Mouse (Mus musculus) spleen, adult 2 months (tissue): Measurements from ENCODE around the gene Upk1a. TPM values are rescaled to one million over a fixed set of nuclear protein-coding genes. Genes with fewer than 3 reads are reported as not detected.

ENCODE experiments used
- DNase-seq, 2 experiments: peaks; one replicate each; pipeline versions ENCODE4 v3.0.0 to v3.0.0-alpha.2; 2012 to 2021; ENCODE audit warnings: low spot score in 2 of 2, low read depth in 1 of 2
- H3K27ac ChIP-seq: fragments of 200-500 bp; 2 replicates; pipeline ENCODE4 v1.5.1; 2012; ENCODE audit warnings: low read length, inconsistent platforms; ENCODE audit not compliant: insufficient read depth
- H3K27me3 ChIP-seq: fragments of 200-500 bp; 2 replicates; pipeline ENCODE4 v1.6.1; 2012; ENCODE audit warnings: mild to moderate bottlenecking, moderate library complexity, low read length, inconsistent platforms; ENCODE audit not compliant: control insufficient read depth, insufficient read depth
- H3K36me3 ChIP-seq: fragments of 200-500 bp; 2 replicates; pipeline ENCODE4 v1.6.1; 2012; ENCODE audit warnings: mild to moderate bottlenecking, low read length, inconsistent platforms; ENCODE audit not compliant: control insufficient read depth, insufficient read depth
- H3K4me1 ChIP-seq: fragments of 200-500 bp; 2 replicates; pipeline ENCODE4 v1.6.1; 2011; ENCODE audit warnings: inconsistent platforms; ENCODE audit not compliant: control insufficient read depth, insufficient read depth, insufficient read length
- H3K4me3 ChIP-seq: fragments of 200-500 bp; 2 replicates; pipeline ENCODE4 v1.5.1; 2011; ENCODE audit warnings: mild to moderate bottlenecking, inconsistent platforms; ENCODE audit not compliant: insufficient read depth, insufficient read length; ENCODE audit errors: extremely low read depth
- CTCF ChIP-seq: fragments of 200-500 bp; IDR thresholded peaks from 2 replicates; pipeline ENCODE4 v1.5.1; 2011; ENCODE audit warnings: mild to moderate bottlenecking, inconsistent platforms; ENCODE audit not compliant: insufficient read depth, insufficient read length, insufficient replicate concordance; ENCODE audit errors: extremely low read depth
- POLR2A ChIP-seq: fragments of 200-500 bp; IDR thresholded peaks from 2 replicates; pipeline ENCODE4 v1.6.1; 2011; ENCODE audit warnings: low read depth, low read length, inconsistent platforms
- WGBS: fragments of 180-500 bp; shearing (Covaris S2); methylation state at CpG from one replicate; pipeline ENCODE4 v1.1.7; 2018; 5-methylcytosine and 5-hydroxymethylcytosine counted together
- polyA plus RNA-seq: library from polyadenylated mRNA; depleted of rRNA; stranded (reverse); fragments of >200 nt; gene quantifications from 2 replicates; pipeline ENCODE4 v1.2.3, GENCODE M21; 2012; rRNA removed

The Upk1a gene
- 0.88 and 1.2 TPM in 2 replicates for polyA plus RNA-seq

DNA sequence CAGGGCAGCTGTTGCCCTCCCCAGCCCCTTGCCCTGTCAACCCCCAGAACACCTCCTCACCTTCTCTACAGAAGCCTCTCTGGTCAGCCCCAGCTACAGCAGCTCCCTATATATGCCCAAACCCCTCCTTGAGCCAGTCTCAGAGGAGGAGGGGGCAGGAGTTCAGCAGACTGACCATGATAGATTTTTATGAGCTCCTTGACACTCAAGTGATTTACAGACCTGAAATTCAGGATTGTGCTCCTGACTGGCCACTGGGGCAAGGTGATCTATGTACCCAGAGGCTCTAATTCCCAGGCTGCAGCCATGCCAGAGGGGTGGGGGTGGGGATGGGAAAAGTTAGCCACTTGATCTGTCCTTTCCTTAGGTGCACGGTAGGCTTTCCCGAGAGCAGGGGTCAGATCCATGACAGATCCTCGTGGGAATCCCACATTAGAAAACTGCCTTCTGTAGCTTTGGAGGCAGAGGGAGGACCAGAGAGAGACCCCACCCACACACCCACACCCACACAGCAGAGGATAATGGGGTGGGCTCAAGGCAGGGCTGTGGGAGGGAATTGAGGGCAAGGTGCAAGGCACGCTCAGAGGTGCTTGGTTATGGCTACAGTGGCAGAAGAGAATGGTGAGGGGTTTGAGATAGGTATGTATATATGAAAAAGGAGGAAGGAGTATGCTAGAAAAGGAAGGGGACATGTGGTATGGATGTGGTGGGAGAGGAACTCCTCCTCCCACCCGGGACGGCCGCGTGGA, at the start of gene Upk1a:
Upk1a (minus strand) TSS at position 194 of the 749 bp plus-strand sequence.
- WGBS = 78% methylated on average over 8 of the region's 8 CpGs
- H3K27ac ChIP-seq = no peak within 1 kb of the TSS
- DNase-seq = no peak
- peaks cover 2% of the 10 kb centered on the region; the same call in 1 of the 2 replicates for H3K36me3 ChIP-seq
- TF ChIP-seq POLR2A (no peak), CTCF (no peak)
- H3K4me1 ChIP-seq = no peaks in the 10 kb centered on the region
- H3K27me3 ChIP-seq = no peaks in the 10 kb centered on the region
- no peak within 1 kb of the TSS for H3K4me3 ChIP-seq

DNA sequence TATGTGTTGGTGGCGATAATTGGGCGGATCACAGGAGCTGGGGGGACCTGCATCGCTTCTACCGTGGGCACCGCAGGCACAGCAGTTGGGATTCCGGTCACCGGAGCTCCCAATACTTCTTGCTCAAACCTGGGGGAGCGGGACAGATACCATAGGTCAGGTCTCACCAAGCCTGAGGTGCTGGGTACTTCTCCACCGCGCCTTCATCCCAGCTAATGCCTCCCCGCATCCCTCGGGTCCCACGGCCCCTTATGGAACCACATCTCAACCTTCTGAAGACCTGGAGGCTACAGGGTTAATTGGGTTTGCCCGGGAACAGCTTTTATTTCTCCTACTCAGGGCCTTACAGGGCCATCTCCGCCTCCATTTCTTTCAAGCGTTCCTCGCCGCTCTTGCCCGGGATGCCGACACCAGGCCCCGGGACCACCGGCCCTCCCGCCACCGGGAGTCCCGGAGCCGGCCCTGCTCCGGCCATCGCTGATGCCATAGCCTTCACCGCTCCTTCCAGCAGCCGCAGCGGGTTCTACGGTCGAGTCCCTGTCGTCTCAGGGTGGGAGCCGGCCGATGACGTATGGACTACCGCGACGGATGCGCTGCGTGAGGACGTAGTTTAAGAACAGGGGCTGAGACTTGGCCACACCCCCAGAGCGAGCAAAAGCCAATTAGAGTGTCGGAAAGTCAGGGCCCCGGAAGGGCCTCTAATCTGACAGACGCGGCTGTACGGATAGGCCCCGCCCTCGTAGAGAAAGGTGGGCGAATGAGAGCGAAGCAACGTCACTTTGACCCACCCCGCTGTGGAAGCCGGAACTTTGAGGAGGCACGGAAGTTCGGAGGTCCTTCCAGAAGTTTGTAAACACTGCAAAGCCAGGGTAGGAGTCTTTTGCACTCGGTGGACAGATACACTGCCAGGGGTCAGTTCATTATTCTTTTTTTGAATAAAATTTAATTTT, 37.2 kb upstream of the Upk1a start, which contains the start of gene Rbm42:
Rbm42 (minus strand) TSS at position 727 of the 950 bp plus-strand sequence.
- Histone ChIP-seq H3K4me1 (no peaks in the 10 kb centered on the region), H3K27me3 (no peaks in the 10 kb centered on the region), H3K27ac (peak within 1 kb of the TSS; percentile 60), H3K4me3 (peak within 1 kb of the TSS; percentile 77), H3K36me3 (peaks cover 25% of the 10 kb centered on the region)
- WGBS = 2% methylated on average over 59 of the region's 59 CpGs
- TF ChIP-seq CTCF (no peak), POLR2A (peak; percentile 82)
- peak; percentile 98 to 99 for DNase-seq

DNA sequence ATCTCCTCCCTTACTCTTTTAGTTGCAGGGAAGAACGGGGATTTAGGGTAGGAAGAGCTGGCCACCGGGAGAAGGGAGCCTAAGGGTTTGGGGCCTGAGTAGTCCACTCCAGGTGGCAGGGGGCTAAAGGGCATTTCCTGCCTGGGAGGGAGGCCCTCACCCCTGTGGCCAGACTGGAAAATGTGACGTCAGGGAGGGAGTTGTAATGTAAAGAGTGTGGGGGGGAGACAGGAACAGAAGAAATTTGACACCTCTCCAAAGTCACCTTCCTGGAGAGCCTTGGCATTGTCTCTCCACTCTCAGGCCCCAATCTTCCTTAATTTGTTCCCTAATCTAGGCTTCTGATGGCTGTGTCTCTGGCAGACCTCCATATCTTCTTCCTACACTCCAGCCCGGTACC, 26.4 kb upstream of the Upk1a start:
- 37% methylated on average over 4 of the region's 4 CpGs for WGBS

DNA sequence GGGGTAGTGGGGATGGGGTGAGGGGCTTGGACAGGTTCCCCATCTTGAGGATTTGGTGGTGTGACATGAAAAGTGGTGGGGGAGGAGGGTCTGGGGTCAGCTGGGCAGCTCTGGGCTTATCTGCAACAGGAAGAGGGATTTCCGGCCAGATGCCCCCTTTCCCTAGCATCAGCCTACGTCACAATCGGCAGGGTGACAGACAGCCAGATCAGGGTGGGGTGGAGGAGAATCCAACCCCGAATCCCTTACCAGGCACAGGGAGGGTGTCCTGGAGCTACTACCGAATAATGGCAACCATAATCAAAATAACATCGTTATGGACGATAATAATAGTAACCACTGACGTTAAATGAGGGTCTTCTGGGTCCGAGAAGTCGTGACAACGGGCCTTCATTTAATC, 23.7 kb upstream of the Upk1a start:
- Histone ChIP-seq H3K27ac (no peak overlapping the region), H3K36me3 (peaks cover 9% of the 10 kb centered on the region), H3K4me1 (no peaks in the 10 kb centered on the region), H3K27me3 (peaks cover 15% of the 10 kb centered on the region), H3K4me3 (no peak overlapping the region)
- DNase-seq = no peak
- TF ChIP-seq POLR2A = no peak
- TF ChIP-seq CTCF = no peak
- WGBS = 33% methylated on average over 11 of the region's 11 CpGs

More for the DNA sequence above, 26.4 kb upstream of the Upk1a start:
- peaks cover 33% of the 10 kb centered on the region for H3K36me3 ChIP-seq
- no peak overlapping the region for H3K4me3 ChIP-seq
- TF ChIP-seq POLR2A = no peak
- no peak for TF ChIP-seq CTCF
- H3K27me3 ChIP-seq = peaks cover 10% of the 10 kb centered on the region
- H3K4me1 ChIP-seq = no peaks in the 10 kb centered on the region
- no peak for DNase-seq
- H3K27ac ChIP-seq = no peak overlapping the region

DNA sequence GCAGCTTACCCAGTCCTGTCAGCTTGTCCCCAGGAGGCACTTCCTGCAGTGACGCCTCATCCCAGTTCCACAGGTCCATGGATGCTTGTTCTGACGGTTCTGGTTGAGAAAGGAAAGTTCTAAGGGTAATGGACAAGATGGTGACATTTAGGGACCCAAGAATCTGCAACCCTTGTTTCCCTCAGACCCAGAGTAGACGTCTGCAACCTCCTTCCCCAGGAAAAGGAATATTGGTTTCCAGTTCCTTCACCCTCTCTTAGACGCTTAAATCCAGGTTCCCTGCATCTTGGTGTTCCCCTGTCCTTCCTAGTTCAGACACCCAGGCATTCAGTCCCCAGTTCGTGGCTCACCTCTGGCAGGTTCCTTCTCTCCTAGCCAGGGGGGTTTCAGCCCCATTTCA, 23.1 kb upstream of the Upk1a start, which contains the start of gene Etv2:
Etv2 (minus strand) TSS at position 101 of the 400 bp plus-strand sequence.
- H3K27ac ChIP-seq = no peak within 1 kb of the TSS
- no peak for TF ChIP-seq POLR2A
- no peak for TF ChIP-seq CTCF
- no peaks in the 10 kb centered on the region for H3K4me1 ChIP-seq
- 0 out of 2 replicates have a peak, but pooled peaks cover 3% of the 10 kb centered on the region for H3K36me3 ChIP-seq
- H3K4me3 ChIP-seq = no peak within 1 kb of the TSS
- whole genome bisulfite sequencing = 10% methylated on average over 5 of the region's 5 CpGs
- DNase-seq = no peak
- H3K27me3 ChIP-seq = peaks cover 15% of the 10 kb centered on the region

DNA sequence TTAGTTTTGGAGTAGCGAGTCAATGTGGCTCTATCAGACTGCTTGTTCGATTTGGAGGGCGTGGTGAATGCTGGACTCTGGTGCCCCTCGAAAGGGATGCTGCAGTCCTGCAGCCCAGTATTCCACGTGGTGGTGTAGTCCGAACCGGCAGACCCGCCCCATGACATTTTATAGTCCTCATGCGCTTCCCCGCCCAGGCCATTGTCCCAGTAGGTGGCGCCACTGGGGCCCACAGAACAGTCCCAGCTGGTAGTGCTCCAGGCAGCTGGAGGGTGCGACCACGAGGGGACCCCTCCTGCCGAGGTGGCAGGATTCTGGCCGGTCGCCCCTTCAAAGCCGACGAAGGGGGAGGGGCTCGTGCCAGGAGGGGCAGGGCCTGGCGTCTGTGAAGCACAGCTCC, 22.0 kb upstream of the Upk1a start:
- peak in 1 of 2 experiments; percentile 38 for DNase-seq
- H3K4me1 ChIP-seq = no peaks in the 10 kb centered on the region
- H3K27me3 ChIP-seq = peaks cover 15% of the 10 kb centered on the region
- TF ChIP-seq CTCF = peak; percentile 29; the same call in 1 of the 2 replicates
- no peak for TF ChIP-seq POLR2A
- no peak overlapping the region for H3K27ac ChIP-seq
- H3K36me3 ChIP-seq = no peaks in the 10 kb centered on the region
- no peak overlapping the region for H3K4me3 ChIP-seq
- 3% methylated on average over 20 of the region's 20 CpGs for WGBS

DNA sequence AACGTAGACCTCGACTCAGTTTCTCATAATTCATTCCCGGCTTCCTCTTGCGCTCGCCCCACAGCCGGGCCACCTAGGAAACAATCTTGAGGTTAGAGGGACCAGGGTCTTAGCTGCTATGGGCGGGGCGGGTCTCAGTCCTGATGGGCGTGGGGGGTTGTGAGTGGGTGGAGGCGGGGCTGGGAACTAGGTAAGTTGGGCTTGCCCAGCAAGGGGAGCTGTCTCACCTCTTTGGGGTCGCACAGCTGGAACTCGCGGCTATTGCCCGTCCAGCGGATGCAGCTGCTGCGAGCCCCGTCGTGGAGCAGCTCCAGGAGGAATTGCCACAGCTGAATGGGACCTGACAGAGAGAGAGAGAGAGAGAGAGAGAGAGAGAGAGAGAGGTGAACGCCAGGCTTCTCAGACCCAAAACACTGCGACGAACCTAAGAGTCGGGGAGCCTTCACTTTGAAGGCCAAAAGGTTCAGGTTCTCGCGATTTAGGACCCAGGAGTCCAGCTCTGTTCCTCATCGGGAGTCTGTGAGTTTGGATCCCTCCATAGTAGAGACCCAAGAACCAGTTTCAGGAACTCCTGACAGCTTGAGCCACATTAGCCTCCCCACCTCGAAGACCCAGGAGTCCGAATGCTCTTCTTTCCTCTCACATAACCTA, 21.2 kb upstream of the Upk1a start:
- TF ChIP-seq CTCF = no peak
- no peak for TF ChIP-seq POLR2A
- Histone ChIP-seq H3K27ac (no peak overlapping the region), H3K4me3 (no peak overlapping the region), H3K4me1 (no peaks in the 10 kb centered on the region), H3K36me3 (no peaks in the 10 kb centered on the region), H3K27me3 (peaks cover 16% of the 10 kb centered on the region)
- DNase-seq = no peak
- 8% methylated on average over 27 of the region's 27 CpGs for WGBS
